Mouse (Mus musculus) right cerebral cortex, postnatal 36 days (tissue): ENCODE measurements around the gene Ramp2.

Source experiments
- DNase-seq, 2 experiments: peaks; one replicate each; pipeline ENCODE4 v3.0.0; 2022; ENCODE audit warnings: low spot score in 2 of 2, mixed read lengths in 1 of 2

Gene Ramp2

GRCm38 (mm10) chr11:101265906-101266305 lies 20.1 kb downstream of the Ramp2 start:
- DNase-seq = no peak

GRCm38 (mm10) chr11:101269577-101270116 lies 23.8 kb downstream of the Ramp2 start:
- no peak for DNase-seq

- no peak for DNase-seq
Observed at GRCm38 (mm10) chr11:101272446-101272845, 26.6 kb downstream of the Ramp2 start.

GRCm38 (mm10) chr11:101275309-101275708 lies 29.5 kb downstream of the Ramp2 start:
- DNase-seq = no peak

GRCm38 (mm10) chr11:101276319-101277070 lies 30.7 kb downstream of the Ramp2 start:
- DNase-seq = no peak

- DNase-seq = no peak
Observed at GRCm38 (mm10) chr11:101277381-101278222, 31.8 kb downstream of the Ramp2 start.

GRCm38 (mm10) chr11:101278223-101279192 lies 32.7 kb downstream of the Ramp2 start, which contains the start of the genes Cntd1 and Coa3:
Gene Cntd1 (plus strand): TSS chr11:101279012.
Gene Coa3 (minus strand): TSS chr11:101279114.
- peak; percentile 82 to 85 for DNase-seq

- DNase-seq = no peak
Observed at GRCm38 (mm10) chr11:101279193-101279569, 33.4 kb downstream of the Ramp2 start.

- no peak for DNase-seq
Observed at GRCm38 (mm10) chr11:101280837-101281236, 35.0 kb downstream of the Ramp2 start.

- DNase-seq = no peak
Observed at GRCm38 (mm10) chr11:101282896-101283295, 37.1 kb downstream of the Ramp2 start.

- no peak for DNase-seq
Observed at GRCm38 (mm10) chr11:101283805-101284204, 38.0 kb downstream of the Ramp2 start.

GRCm38 (mm10) chr11:101287306-101287705 lies 41.5 kb downstream of the Ramp2 start:
- DNase-seq = no peak

GRCm38 (mm10) chr11:101291231-101291630 lies 45.4 kb downstream of the Ramp2 start:
- DNase-seq = no peak

GRCm38 (mm10) chr11:101295191-101295590 lies 49.4 kb downstream of the Ramp2 start:
- no peak for DNase-seq

GRCm38 (mm10) chr11:101300881-101301280 lies 55.1 kb downstream of the Ramp2 start:
- no peak for DNase-seq

- DNase-seq = no peak
Observed at GRCm38 (mm10) chr11:101301299-101302003, 55.6 kb downstream of the Ramp2 start.

GRCm38 (mm10) chr11:101302004-101302798 lies 56.4 kb downstream of the Ramp2 start, which contains the start of gene Becn1:
Gene Becn1 (minus strand): TSS chr11:101302286.
- DNase-seq = peak; percentile 92 to 93

GRCm38 (mm10) chr11:101307744-101308143 lies 61.9 kb downstream of the Ramp2 start:
- DNase-seq = no peak
